Mouse (Mus musculus) midbrain, embryonic 16.5 days (tissue): ENCODE data around the gene Gm20388. TPM values are rescaled to one million over a fixed set of nuclear protein-coding genes. Genes with fewer than 3 reads are reported as not detected.

Source experiments
- ATAC-seq: fragments of 200-750 bp; cut with Nextera tagmentation; 2 replicates; pipeline ENCODE4 v1.8.0; 2017; ENCODE audit warnings: moderate TSS enrichment
- H3K27ac ChIP-seq: fragments of 300-500 bp; sonication (generic); 2 replicates; pipeline ENCODE4 v1.5.1; 2014; ENCODE audit warnings: mild to moderate bottlenecking, low read length, mixed read lengths
- H3K27me3 ChIP-seq: fragments of 300-500 bp; sonication (generic); 2 replicates; pipeline ENCODE4 v1.6.1; 2014; ENCODE audit warnings: low read depth, low read length, mixed read lengths; ENCODE audit not compliant: control insufficient read depth, insufficient read depth
- H3K36me3 ChIP-seq: fragments of 300-500 bp; sonication (generic); 2 replicates; pipeline ENCODE4 v1.6.1; 2014; ENCODE audit warnings: mild to moderate bottlenecking, low read length, moderate library complexity, mixed read lengths; ENCODE audit not compliant: control insufficient read depth, insufficient read depth
- H3K4me1 ChIP-seq: fragments of 300-500 bp; sonication (generic); 2 replicates; pipeline ENCODE4 v1.6.1; 2014; ENCODE audit warnings: mild to moderate bottlenecking, low read length, mixed read lengths; ENCODE audit not compliant: control insufficient read depth, insufficient read depth
- H3K4me2 ChIP-seq: fragments of 300-500 bp; sonication (generic); 2 replicates; pipeline ENCODE4 v1.6.1; 2014; ENCODE audit warnings: mild to moderate bottlenecking, low read length, mixed read lengths
- H3K4me3 ChIP-seq: fragments of 300-500 bp; sonication (generic); 2 replicates; pipeline ENCODE4 v1.5.1; 2014; ENCODE audit warnings: low read depth, mild to moderate bottlenecking, low read length, moderate library complexity, mixed read lengths
- H3K9ac ChIP-seq: fragments of 300-500 bp; sonication (generic); 2 replicates; pipeline ENCODE4 v1.6.1; 2014; ENCODE audit warnings: low read depth, low read length, mixed read lengths
- H3K9me3 ChIP-seq: fragments of 300-500 bp; sonication (generic); replicated peaks from 2 replicates; pipeline ENCODE4 v1.6.1; 2014; ENCODE audit warnings: mild to moderate bottlenecking, low read length, mixed read lengths; ENCODE audit not compliant: control insufficient read depth, poor library complexity, severe bottlenecking
- WGBS: fragments of 180-500 bp; shearing (Covaris S2); extraction: QIAGEN DNeasy Blood & Tissue Kit; methylation state at CpG from one replicate; pipeline ENCODE4 v1.1.7; 2014; 5-methylcytosine and 5-hydroxymethylcytosine counted together
- polyA plus RNA-seq: library from polyadenylated mRNA; unstranded; fragments of >200 nt; fragmentation: Nextera tagmentation; extraction: Ambion mirVana; gene quantifications from 2 replicates; pipeline ENCODE4 v1.2.1, GENCODE M21; 2015

Gm20388 gene
- polyA plus RNA-seq, 1 experiment from 2014 or later: 7.5 TPM

DNA sequence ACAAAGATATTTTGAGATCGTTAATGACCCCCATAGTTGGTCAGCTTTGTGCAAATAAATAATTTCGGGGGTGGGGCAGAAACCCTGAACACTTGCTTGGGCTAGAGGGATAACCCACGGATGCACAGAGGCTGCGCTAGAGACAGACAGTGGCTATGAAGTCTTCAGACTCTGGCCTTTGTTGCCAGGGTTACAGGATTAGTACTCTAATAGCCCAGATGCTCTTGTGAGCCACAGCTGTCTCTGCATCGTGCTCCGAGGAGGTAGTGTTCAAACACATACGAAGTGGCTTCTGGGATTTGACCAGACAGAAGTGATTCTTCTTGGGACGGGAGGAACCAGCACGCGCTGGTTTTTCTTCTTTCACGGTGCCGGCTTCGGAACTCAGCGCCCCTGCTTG lies 820.9 kb downstream of the Gm20388 start:
- Histone ChIP-seq H3K4me2 (peak overlapping the region; percentile 34), H3K36me3 (no peaks in the 10 kb centered on the region), H3K4me1 (peaks cover 9% of the 10 kb centered on the region), H3K27me3 (peaks cover 18% of the 10 kb centered on the region), H3K9ac (no peak overlapping the region), H3K9me3 (no peaks in the 10 kb centered on the region), H3K27ac (no peak overlapping the region), H3K4me3 (no peak overlapping the region)
- 0 out of 2 replicates have a peak, but pooled peaks have one; percentile 69 for ATAC-seq
- WGBS: 22% methylated on average over 14 of the region's 14 CpGs

- Histone ChIP-seq H3K9ac (no peak overlapping the region), H3K4me1 (peaks cover 9% of the 10 kb centered on the region), H3K9me3 (no peaks in the 10 kb centered on the region), H3K36me3 (no peaks in the 10 kb centered on the region), H3K4me2 (peak overlapping the region; percentile 34), H3K4me3 (no peak overlapping the region), H3K27me3 (peaks cover 18% of the 10 kb centered on the region), H3K27ac (no peak overlapping the region)
- WGBS: 44% methylated on average over 5 of the region's 6 CpGs
- no peak for ATAC-seq
Measured at GRCm38 (mm10) chr8:120732068-120732467, 821.4 kb downstream of the Gm20388 start.

GRCm38 (mm10) chr8:120735770-120736481 lies 825.3 kb downstream of the Gm20388 start, which contains the start of gene Irf8:
Gene Irf8 (plus strand): TSS chr8:120736358.
- Histone ChIP-seq H3K27me3 (peaks cover 22% of the 10 kb centered on the region), H3K9me3 (no peaks in the 10 kb centered on the region), H3K4me2 (peak within 1 kb of the TSS; percentile 98), H3K4me3 (peak within 1 kb of the TSS; percentile 48), H3K9ac (peak within 1 kb of the TSS; percentile 60), H3K36me3 (no peaks in the 10 kb centered on the region), H3K27ac (no peak within 1 kb of the TSS), H3K4me1 (peaks cover 9% of the 10 kb centered on the region)
- peak; percentile 91 for ATAC-seq
- whole genome bisulfite sequencing: 1% methylated on average over 56 of the region's 62 CpGs

GRCm38 (mm10) chr8:120736486-120736885 lies 825.8 kb downstream of the Gm20388 start:
- peaks cover 9% of the 10 kb centered on the region for H3K4me1 ChIP-seq
- no peaks in the 10 kb centered on the region for H3K36me3 ChIP-seq
- peak overlapping the region; percentile 60 for H3K9ac ChIP-seq
- peak overlapping the region; percentile 98 for H3K4me2 ChIP-seq
- H3K9me3 ChIP-seq: no peaks in the 10 kb centered on the region
- H3K27me3 ChIP-seq: peaks cover 22% of the 10 kb centered on the region
- H3K4me3 ChIP-seq: peak overlapping the region; percentile 48
- WGBS: 2% methylated on average over 11 of the region's 11 CpGs
- no peak overlapping the region for H3K27ac ChIP-seq
- ATAC-seq: no peak

DNA sequence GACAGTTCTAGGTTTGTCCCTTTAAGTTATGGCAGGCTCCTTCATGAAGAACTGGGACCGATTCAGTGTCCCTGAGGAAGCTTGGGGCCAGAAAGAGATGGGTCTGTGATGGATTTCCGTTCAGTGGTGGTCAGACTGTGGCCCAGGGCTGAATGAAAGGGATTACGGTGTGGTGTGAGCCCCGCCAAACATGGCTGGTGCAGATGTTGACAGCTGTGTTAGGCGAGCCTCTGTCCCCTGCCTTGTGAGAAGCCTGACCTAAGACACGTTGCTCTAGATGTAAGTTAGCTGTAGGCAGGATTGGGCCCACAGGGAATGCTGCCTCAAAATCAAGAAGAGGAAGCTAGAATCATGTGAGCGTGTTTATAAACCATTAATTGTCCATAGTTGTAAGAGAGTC lies 826.5 kb downstream of the Gm20388 start:
- 57% methylated on average over 7 of the region's 7 CpGs for WGBS
- H3K4me3 ChIP-seq: no peak overlapping the region
- no peak overlapping the region for H3K27ac ChIP-seq
- H3K4me2 ChIP-seq: no peak overlapping the region
- H3K36me3 ChIP-seq: no peaks in the 10 kb centered on the region
- peaks cover 22% of the 10 kb centered on the region for H3K27me3 ChIP-seq
- peaks cover 6% of the 10 kb centered on the region for H3K4me1 ChIP-seq
- H3K9ac ChIP-seq: no peak overlapping the region
- no peaks in the 10 kb centered on the region for H3K9me3 ChIP-seq
- ATAC-seq: no peak

GRCm38 (mm10) chr8:120738771-120739170 lies 828.1 kb downstream of the Gm20388 start:
- Histone ChIP-seq H3K9me3 (no peaks in the 10 kb centered on the region), H3K4me3 (no peak overlapping the region), H3K4me2 (no peak overlapping the region), H3K27ac (no peak overlapping the region), H3K27me3 (peaks cover 16% of the 10 kb centered on the region), H3K9ac (no peak overlapping the region), H3K4me1 (peaks cover 6% of the 10 kb centered on the region), H3K36me3 (no peaks in the 10 kb centered on the region)
- 79% methylated on average over 4 of the region's 4 CpGs for WGBS
- no peak for ATAC-seq

DNA sequence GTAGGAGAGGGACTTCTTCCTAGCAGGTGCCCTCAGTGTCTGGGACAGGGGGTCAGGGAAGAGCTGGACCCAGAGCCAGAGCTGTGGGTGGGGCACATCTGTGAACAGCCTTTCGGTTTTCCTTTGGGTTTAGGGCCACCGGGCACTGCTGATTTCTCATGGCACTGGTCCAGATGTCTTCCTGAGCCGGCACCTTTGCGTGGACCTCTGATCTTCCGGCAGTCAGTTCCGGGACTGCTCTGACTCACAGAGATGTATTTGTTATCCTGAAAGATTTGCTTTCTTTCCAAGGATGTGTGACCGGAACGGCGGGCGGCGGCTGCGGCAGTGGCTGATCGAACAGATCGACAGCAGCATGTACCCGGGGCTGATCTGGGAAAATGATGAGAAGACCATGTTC lies 828.9 kb downstream of the Gm20388 start:
- 90% methylated on average over 13 of the region's 15 CpGs for WGBS
- no peak overlapping the region for H3K27ac ChIP-seq
- no peaks in the 10 kb centered on the region for H3K9me3 ChIP-seq
- H3K4me2 ChIP-seq: no peak overlapping the region
- H3K36me3 ChIP-seq: no peaks in the 10 kb centered on the region
- ATAC-seq: no peak
- no peak overlapping the region for H3K4me3 ChIP-seq
- H3K9ac ChIP-seq: no peak overlapping the region
- H3K27me3 ChIP-seq: peaks cover 13% of the 10 kb centered on the region
- H3K4me1 ChIP-seq: peaks cover 6% of the 10 kb centered on the region

- Histone ChIP-seq H3K4me3 (no peak overlapping the region), H3K36me3 (no peaks in the 10 kb centered on the region), H3K9ac (no peak overlapping the region), H3K4me1 (peaks cover 3% of the 10 kb centered on the region), H3K4me2 (no peak overlapping the region), H3K9me3 (no peaks in the 10 kb centered on the region), H3K27me3 (peaks cover 5% of the 10 kb centered on the region), H3K27ac (no peak overlapping the region)
- ATAC-seq: no peak
- 62% methylated on average over 2 of the region's 2 CpGs for WGBS
Measured at GRCm38 (mm10) chr8:120740579-120740978, 829.9 kb downstream of the Gm20388 start.

GRCm38 (mm10) chr8:120741001-120741400 lies 830.4 kb downstream of the Gm20388 start:
- no peak overlapping the region for H3K9ac ChIP-seq
- no peak overlapping the region for H3K4me2 ChIP-seq
- 58% methylated on average over 17 of the region's 17 CpGs for WGBS
- H3K4me1 ChIP-seq: no peaks in the 10 kb centered on the region; the same call in 1 of the 2 replicates
- no peaks in the 10 kb centered on the region for H3K36me3 ChIP-seq
- no peak overlapping the region for H3K27ac ChIP-seq
- H3K27me3 ChIP-seq: peaks cover 4% of the 10 kb centered on the region
- H3K4me3 ChIP-seq: no peak overlapping the region
- H3K9me3 ChIP-seq: no peaks in the 10 kb centered on the region
- no peak for ATAC-seq
